Comparison of ENCODE assay signal across 15 mouse cellular contexts in the genomic region with DNA sequence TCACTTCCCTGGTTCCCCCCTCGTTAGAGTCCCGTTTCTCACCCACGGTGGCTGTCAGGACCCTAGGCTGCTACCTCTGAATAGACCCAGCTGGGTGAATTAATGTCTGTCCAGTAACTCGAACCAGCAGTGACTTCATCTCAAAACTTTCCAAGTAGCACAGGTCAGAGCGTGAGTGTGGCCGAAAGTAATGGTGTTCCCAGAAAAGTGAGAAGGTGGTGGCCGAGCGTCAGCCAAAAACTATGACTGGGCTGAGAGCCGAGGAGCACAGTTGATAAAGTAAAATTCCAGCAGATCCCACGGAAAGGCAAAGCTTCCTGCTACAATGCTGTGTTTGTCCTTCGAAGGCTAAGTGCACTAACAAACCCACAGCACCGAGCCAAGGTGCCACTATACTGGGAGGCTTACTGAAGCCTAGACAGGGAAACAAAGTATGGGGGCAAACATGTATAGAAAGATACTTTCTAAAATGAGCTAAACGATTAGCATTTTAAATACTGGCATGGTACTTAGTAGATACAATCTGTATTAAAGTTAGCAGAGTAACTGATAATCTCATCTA.
DNase-seq lines count a peak whose midpoint lies in the region; ATAC-seq and TF ChIP-seq lines count a peak whose summit lies in the region.
"Had no signal": no experiment of that assay in that cellular context is flagged by ENCODE, and none has a peak within 500 bp of the region (broad histone marks: within the 10 kb centered on the region; RNA-seq: fewer than 3 reads in every experiment).

No protein-coding gene starts in this region.

- no peak overlapping the region; the same call in 1 of the 2 replicates for H3K4me3 ChIP-seq in gastrocnemius, adult 2 months
- H3K4me3 ChIP-seq in midbrain, embryonic 11.5 days (ENCODE audit: low read depth, low read length), result no peak overlapping the region
- no peak overlapping the region for H3K4me3 ChIP-seq in midbrain, embryonic 10.5 days
- H3K4me3 ChIP-seq: forebrain, embryonic 10.5 days; hindbrain, embryonic 10.5 days; liver, embryonic 15.5 days; neural tube, embryonic 12.5 days had no signal

- H3K36me3 ChIP-seq in midbrain, embryonic 11.5 days (ENCODE audit: control insufficient read depth, insufficient read depth, low read length), result no peaks in the 10 kb centered on the region
- no peaks in the 10 kb centered on the region for H3K36me3 ChIP-seq in midbrain, embryonic 10.5 days
- H3K36me3 ChIP-seq: forebrain, embryonic 10.5 days; hindbrain, embryonic 10.5 days; liver, embryonic 15.5 days; neural tube, embryonic 12.5 days had no signal

- TF ChIP-seq CTCF in gastrocnemius, adult 2 months (IDR thresholded peaks at IDR 0.05), result no peak

- peak; percentile 54 for DNase-seq in gastrocnemius, adult 2 months
- DNase-seq in gastrocnemius, postnatal 4 days (ENCODE audit: low spot score in 2 of 2), result no peak
- peak; percentile 76 for DNase-seq in midbrain, embryonic 11.5 days (ENCODE audit: low spot score, missing footprints)
- no peak for DNase-seq in midbrain, embryonic 10.5 days (ENCODE audit: low spot score)
- peak; percentile 47 to 53 for DNase-seq in heart, postnatal 36 days
- DNase-seq in thymus, postnatal 0 days (ENCODE audit: low spot score), result no peak
- DNase-seq in cerebellum, postnatal 14 days, result no peak
- no peak for DNase-seq in embryo, embryonic 10 days (ENCODE audit: low spot score)
- DNase-seq: cerebellum, adult 9-10 months; right cerebral cortex, postnatal 4 days had no signal

- H3K4me1 ChIP-seq in midbrain, embryonic 11.5 days (ENCODE audit: control insufficient read depth, insufficient read depth, low read length), result no peaks in the 10 kb centered on the region
- peaks cover 21% of the 10 kb centered on the region for H3K4me1 ChIP-seq in midbrain, embryonic 10.5 days
- H3K4me1 ChIP-seq: liver, embryonic 15.5 days had no signal

- intact Hi-C loops in gastrocnemius, adult 2 months (cut with DNase I), result loop anchor here (10.0 kb wide), 2 partner anchors 646 to 764 kb away; no protein-coding TSS in a partner anchor
- intact Hi-C loops in heart, postnatal 36 days (cut with DNase I), result loop anchor here (5.0 kb wide), 4 partner anchors 207 to 643 kb away; no protein-coding TSS in a partner anchor

- no peak for ATAC-seq in midbrain, embryonic 11.5 days (ENCODE audit: low FRiP score)
- ATAC-seq: inflammation-experienced regulatory T-cells, adult 6 months had no signal

- H3K27ac ChIP-seq in gastrocnemius, adult 2 months, result peak overlapping the region; percentile 74
- H3K27ac ChIP-seq in midbrain, embryonic 11.5 days (ENCODE audit: low read depth, low read length), result no peak overlapping the region
- no peak overlapping the region for H3K27ac ChIP-seq in midbrain, embryonic 10.5 days (replicated peaks)
- H3K27ac ChIP-seq: forebrain, embryonic 10.5 days; liver, embryonic 15.5 days; neural tube, embryonic 12.5 days had no signal

- no peak overlapping the region for H3K4me2 ChIP-seq in midbrain, embryonic 11.5 days
- H3K4me2 ChIP-seq: liver, embryonic 15.5 days; neural tube, embryonic 12.5 days had no signal

- peaks cover 8% of the 10 kb centered on the region for H3K27me3 ChIP-seq in midbrain, embryonic 11.5 days (ENCODE audit: control insufficient read depth, insufficient read depth, low read length)
- peaks cover 83% of the 10 kb centered on the region for H3K27me3 ChIP-seq in midbrain, embryonic 10.5 days (ENCODE audit: low read depth, poor library complexity, severe bottlenecking)
- H3K27me3 ChIP-seq: liver, embryonic 15.5 days; neural tube, embryonic 12.5 days had no signal

- H3K9ac ChIP-seq in midbrain, embryonic 11.5 days (ENCODE audit: low read length), result no peak overlapping the region
- H3K9ac ChIP-seq: liver, embryonic 15.5 days; neural tube, embryonic 12.5 days had no signal

- no peaks in the 10 kb centered on the region for H3K9me3 ChIP-seq in midbrain, embryonic 11.5 days (ENCODE audit: control insufficient read depth, low read length)
- no peaks in the 10 kb centered on the region for H3K9me3 ChIP-seq in midbrain, embryonic 10.5 days (replicated peaks)
- H3K9me3 ChIP-seq: forebrain, embryonic 10.5 days; hindbrain, embryonic 10.5 days; liver, embryonic 15.5 days; neural tube, embryonic 12.5 days had no signal

- WGBS in midbrain, embryonic 11.5 days, result 73% methylated on average over 13 of the region's 13 CpGs
- WGBS in midbrain, embryonic 10.5 days, result 74% methylated on average over 13 of the region's 13 CpGs

Comparison
In these comparisons a context has a peak if more than half of its experiments do, and no peak if none do; other contexts are left out.
1. DNase-seq: peak in gastrocnemius, adult 2 months (single experiment), midbrain, embryonic 11.5 days (single experiment) and heart, postnatal 36 days (2 of 2); none in gastrocnemius, postnatal 4 days (0 of 2), midbrain, embryonic 10.5 days (single experiment), thymus, postnatal 0 days (single experiment), cerebellum, postnatal 14 days (0 of 2) and embryo, embryonic 10 days (single experiment).